Comparison of ENCODE assay signal across 20 mouse cellular contexts in genomic region chr7:97338593-97338992, GRCm38 (mm10). TPM values are rescaled to one million over a fixed set of nuclear protein-coding genes. Genes with fewer than 3 reads are reported as not detected.
A peak's percentile ranks its signal among the peaks of the same experiment; 100 is the strongest.
DNase-seq lines count a peak whose midpoint lies in the region; ATAC-seq and TF ChIP-seq lines count a peak whose summit lies in the region.
"Had no signal": no experiment of that assay in that cellular context is flagged by ENCODE, and none has a peak within 500 bp of the region (broad histone marks: within the 10 kb centered on the region; RNA-seq: fewer than 3 reads in every experiment).

No protein-coding gene starts in this region.

- WGBS in intestine, embryonic 16.5 days: 59% methylated on average over 4 of the region's 4 CpGs
- 63% methylated on average over 4 of the region's 4 CpGs for WGBS in intestine, embryonic 15.5 days
- 62% methylated on average over 4 of the region's 4 CpGs for WGBS in stomach, embryonic 15.5 days
- WGBS in stomach, postnatal 0 days: 74% methylated on average over 4 of the region's 4 CpGs
- 61% methylated on average over 4 of the region's 4 CpGs for WGBS in liver, postnatal 0 days (ENCODE audit: insufficient replicate concordance)

- TF ChIP-seq CTCF in stomach, postnatal 0 days (IDR thresholded peaks at IDR 0.05; ENCODE audit: low read depth): no peak
- TF ChIP-seq CTCF in liver, postnatal 0 days (IDR thresholded peaks at IDR 0.05; ENCODE audit: low read depth): no peak

- no peaks in the 10 kb centered on the region for H3K27me3 ChIP-seq in intestine, embryonic 16.5 days (replicated peaks; ENCODE audit: control insufficient read depth, insufficient read depth, low read length)
- no peaks in the 10 kb centered on the region for H3K27me3 ChIP-seq in intestine, embryonic 15.5 days (replicated peaks)
- no peaks in the 10 kb centered on the region for H3K27me3 ChIP-seq in stomach, embryonic 15.5 days (replicated peaks)
- no peaks in the 10 kb centered on the region for H3K27me3 ChIP-seq in stomach, postnatal 0 days (ENCODE audit: control insufficient read depth, insufficient read depth, low read length)
- H3K27me3 ChIP-seq in liver, postnatal 0 days (ENCODE audit: insufficient read depth, low read length): no peaks in the 10 kb centered on the region
- H3K27me3 ChIP-seq: embryonic facial prominence, embryonic 13.5 days; forebrain, embryonic 13.5 days; heart, embryonic 15.5 days; hindbrain, embryonic 13.5 days had no signal

- no peak for ATAC-seq in intestine, embryonic 16.5 days
- no peak for ATAC-seq in intestine, embryonic 15.5 days
- ATAC-seq in stomach, embryonic 15.5 days (ENCODE audit: insufficient read depth, low FRiP score, low read depth): no peak
- no peak for ATAC-seq in stomach, postnatal 0 days (ENCODE audit: low FRiP score, low TSS enrichment)
- peak; percentile 78 for ATAC-seq in liver, postnatal 0 days
- ATAC-seq in frontal cortex, adult (ENCODE audit: low TSS enrichment): no peak

- H3K9me3 ChIP-seq in intestine, embryonic 16.5 days (ENCODE audit: control insufficient read depth, low read length): no peaks in the 10 kb centered on the region
- no peaks in the 10 kb centered on the region for H3K9me3 ChIP-seq in intestine, embryonic 15.5 days
- no peaks in the 10 kb centered on the region for H3K9me3 ChIP-seq in stomach, embryonic 15.5 days
- H3K9me3 ChIP-seq in stomach, postnatal 0 days (ENCODE audit: control insufficient read depth, low read length): no peaks in the 10 kb centered on the region
- H3K9me3 ChIP-seq in liver, postnatal 0 days (ENCODE audit: low read length): no peaks in the 10 kb centered on the region
- H3K9me3 ChIP-seq: forebrain, embryonic 13.5 days; heart, embryonic 15.5 days; hindbrain, embryonic 13.5 days had no signal

- H3K4me2 ChIP-seq in intestine, embryonic 16.5 days (ENCODE audit: low read depth, low read length): no peak overlapping the region
- no peak overlapping the region for H3K4me2 ChIP-seq in intestine, embryonic 15.5 days (replicated peaks)
- no peak overlapping the region for H3K4me2 ChIP-seq in stomach, embryonic 15.5 days
- H3K4me2 ChIP-seq in stomach, postnatal 0 days (replicated peaks; ENCODE audit: low read depth): no peak overlapping the region
- H3K4me2 ChIP-seq in liver, postnatal 0 days (ENCODE audit: low read depth, low read length): no peak overlapping the region
- H3K4me2 ChIP-seq: embryonic facial prominence, embryonic 13.5 days; forebrain, embryonic 13.5 days; heart, embryonic 11.5 days; heart, embryonic 15.5 days; hindbrain, embryonic 13.5 days had no signal

- no peak overlapping the region for H3K9ac ChIP-seq in intestine, embryonic 16.5 days (ENCODE audit: low read depth, low read length)
- H3K9ac ChIP-seq in intestine, embryonic 15.5 days: no peak overlapping the region
- no peak overlapping the region for H3K9ac ChIP-seq in stomach, embryonic 15.5 days
- H3K9ac ChIP-seq in stomach, postnatal 0 days (ENCODE audit: low read length): no peak overlapping the region
- no peak overlapping the region for H3K9ac ChIP-seq in liver, postnatal 0 days (replicated peaks)
- H3K9ac ChIP-seq: embryonic facial prominence, embryonic 13.5 days; forebrain, embryonic 13.5 days; heart, embryonic 15.5 days; hindbrain, embryonic 13.5 days had no signal

- H3K4me1 ChIP-seq in intestine, embryonic 16.5 days (ENCODE audit: control insufficient read depth, insufficient read depth, low read length): peaks cover 16% of the 10 kb centered on the region
- H3K4me1 ChIP-seq in intestine, embryonic 15.5 days (replicated peaks): peaks cover 7% of the 10 kb centered on the region; the same call in 1 of the 2 replicates
- 0 out of 2 replicates have a peak, but pooled peaks cover 6% of the 10 kb centered on the region for H3K4me1 ChIP-seq in stomach, embryonic 15.5 days
- no peaks in the 10 kb centered on the region; the same call in 1 of the 2 replicates for H3K4me1 ChIP-seq in stomach, postnatal 0 days (replicated peaks; ENCODE audit: control insufficient read depth, insufficient read depth)
- H3K4me1 ChIP-seq in liver, postnatal 0 days (ENCODE audit: insufficient read depth): peaks cover 5% of the 10 kb centered on the region
- H3K4me1 ChIP-seq: embryonic facial prominence, embryonic 13.5 days; forebrain, embryonic 13.5 days; hindbrain, embryonic 13.5 days had no signal

- TF ChIP-seq EP300 in stomach, postnatal 0 days (optimal IDR thresholded peaks at IDR 0.05): no peak
- no peak for TF ChIP-seq EP300 in liver, postnatal 0 days (IDR thresholded peaks at IDR 0.05; ENCODE audit: low read depth)

- DNase-seq in stomach, postnatal 0 days (ENCODE audit: low spot score): no peak
- no peak for DNase-seq in liver, postnatal 0 days
- no peak for DNase-seq in thymus, postnatal 0 days (ENCODE audit: low spot score)
- DNase-seq: adrenal gland, adult 2 months; adrenal gland, postnatal 25 days; cerebellum, adult 18-20 months; cerebellum, adult 9-11 months; cerebellum, postnatal 36 days; gastrocnemius, postnatal 14 days; heart, adult 2 months; heart, postnatal 14 days had no signal

- no peaks in the 10 kb centered on the region for H3K36me3 ChIP-seq in intestine, embryonic 16.5 days (ENCODE audit: control insufficient read depth, insufficient read depth, low read length)
- H3K36me3 ChIP-seq in intestine, embryonic 15.5 days: no peaks in the 10 kb centered on the region
- no peaks in the 10 kb centered on the region for H3K36me3 ChIP-seq in stomach, embryonic 15.5 days
- no peaks in the 10 kb centered on the region for H3K36me3 ChIP-seq in stomach, postnatal 0 days (ENCODE audit: control insufficient read depth, insufficient read depth, low read length)
- H3K36me3 ChIP-seq in liver, postnatal 0 days (replicated peaks; ENCODE audit: insufficient read depth, low read length): no peaks in the 10 kb centered on the region
- H3K36me3 ChIP-seq: embryonic facial prominence, embryonic 13.5 days; heart, embryonic 15.5 days had no signal

- H3K4me3 ChIP-seq in intestine, embryonic 16.5 days (ENCODE audit: low read length): no peak overlapping the region
- H3K4me3 ChIP-seq in intestine, embryonic 15.5 days (replicated peaks): no peak overlapping the region
- no peak overlapping the region for H3K4me3 ChIP-seq in stomach, embryonic 15.5 days (replicated peaks)
- H3K4me3 ChIP-seq in stomach, postnatal 0 days (ENCODE audit: low read depth, low read length): no peak overlapping the region
- no peak overlapping the region for H3K4me3 ChIP-seq in liver, postnatal 0 days (ENCODE audit: low read depth, low read length)
- H3K4me3 ChIP-seq: embryonic facial prominence, embryonic 13.5 days; forebrain, embryonic 13.5 days; heart, adult 2 months; heart, embryonic 15.5 days; hindbrain, embryonic 13.5 days had no signal

- 0 out of 2 replicates have a peak overlapping the region, but pooled peaks have one; percentile 38 for H3K27ac ChIP-seq in intestine, embryonic 16.5 days (ENCODE audit: low read length)
- no peak overlapping the region for H3K27ac ChIP-seq in intestine, embryonic 15.5 days
- peak overlapping the region; percentile 26; the same call in 1 of the 2 replicates for H3K27ac ChIP-seq in stomach, embryonic 15.5 days
- H3K27ac ChIP-seq in stomach, postnatal 0 days (replicated peaks): no peak overlapping the region
- peak overlapping the region; percentile 60 for H3K27ac ChIP-seq in liver, postnatal 0 days (ENCODE audit: low read depth)
- H3K27ac ChIP-seq: embryonic facial prominence, embryonic 13.5 days; forebrain, embryonic 13.5 days; heart, adult 2 months; heart, embryonic 15.5 days; hindbrain, embryonic 13.5 days had no signal

RNA-seq across cellular contexts. Expression of gene Kctd21, which starts 6.5 kb away (rescaled TPM):
- 4.1 and 4.4 TPM in 2 replicates for polyA plus RNA-seq in intestine, embryonic 16.5 days (2015; fragmentation: Nextera tagmentation; extraction: Ambion mirVana)
- polyA plus RNA-seq in intestine, embryonic 15.5 days (2015; fragmentation: Nextera tagmentation; extraction: Ambion mirVana): 3.3 and 3.6 TPM in 2 replicates
- polyA plus RNA-seq in stomach, embryonic 15.5 days (2015; fragmentation: Nextera tagmentation; extraction: Ambion mirVana): 3.7 and 4.2 TPM in 2 replicates
- 2.0 TPM in 2 replicates for polyA plus RNA-seq in stomach, postnatal 0 days (2015; fragmentation: Nextera tagmentation; extraction: Ambion mirVana)
- 1.1 and 1.2 TPM in 2 replicates for polyA plus RNA-seq in liver, postnatal 0 days (2015; fragmentation: Nextera tagmentation; extraction: Ambion mirVana)
- polyA plus RNA-seq in thymus, postnatal 0 days (2015; fragmentation: Nextera tagmentation; extraction: Ambion mirVana): 1.4 and 1.6 TPM in 2 replicates

RNA-seq across cellular contexts. Expression of gene Usp35, which starts 6.8 kb away (rescaled TPM):
- polyA plus RNA-seq in intestine, embryonic 16.5 days (2015; fragmentation: Nextera tagmentation; extraction: Ambion mirVana): 0.54 and 0.60 TPM in 2 replicates
- 1.1 and 1.2 TPM in 2 replicates for polyA plus RNA-seq in intestine, embryonic 15.5 days (2015; fragmentation: Nextera tagmentation; extraction: Ambion mirVana)
- polyA plus RNA-seq in stomach, embryonic 15.5 days (2015; fragmentation: Nextera tagmentation; extraction: Ambion mirVana): 1.8 and 2.2 TPM in 2 replicates
- 0.53 and 0.62 TPM in 2 replicates for polyA plus RNA-seq in stomach, postnatal 0 days (2015; fragmentation: Nextera tagmentation; extraction: Ambion mirVana)
- polyA plus RNA-seq in liver, postnatal 0 days (2015; fragmentation: Nextera tagmentation; extraction: Ambion mirVana): 0.14 and 0.18 TPM in 2 replicates
- polyA plus RNA-seq in thymus, postnatal 0 days (2015; fragmentation: Nextera tagmentation; extraction: Ambion mirVana): 3.1 and 4.2 TPM in 2 replicates

RNA-seq across cellular contexts. Expression of gene Alg8, which starts 32.8 kb away (rescaled TPM):
- polyA plus RNA-seq in intestine, embryonic 16.5 days (2015; fragmentation: Nextera tagmentation; extraction: Ambion mirVana): 51.3 and 55.7 TPM in 2 replicates
- 53.7 and 55.4 TPM in 2 replicates for polyA plus RNA-seq in intestine, embryonic 15.5 days (2015; fragmentation: Nextera tagmentation; extraction: Ambion mirVana)
- 46.2 and 46.9 TPM in 2 replicates for polyA plus RNA-seq in stomach, embryonic 15.5 days (2015; fragmentation: Nextera tagmentation; extraction: Ambion mirVana)
- polyA plus RNA-seq in stomach, postnatal 0 days (2015; fragmentation: Nextera tagmentation; extraction: Ambion mirVana): 14.6 and 15.3 TPM in 2 replicates
- polyA plus RNA-seq in liver, postnatal 0 days (2015; fragmentation: Nextera tagmentation; extraction: Ambion mirVana): 14.5 and 16.2 TPM in 2 replicates
- polyA plus RNA-seq in thymus, postnatal 0 days (2015; fragmentation: Nextera tagmentation; extraction: Ambion mirVana): 31.7 and 35.8 TPM in 2 replicates

Comparison
In these comparisons a context has a peak if more than half of its experiments do, and no peak if none do; other contexts are left out.
1. H3K27ac ChIP-seq: peak in intestine, embryonic 16.5 days (single experiment), stomach, embryonic 15.5 days (single experiment) and liver, postnatal 0 days (single experiment); none in intestine, embryonic 15.5 days (single experiment) and stomach, postnatal 0 days (single experiment).